Mouse (Mus musculus): ENCODE data around the gene Tnfrsf13c. TPM values are rescaled to one million over a fixed set of nuclear protein-coding genes. Genes with fewer than 3 reads are reported as not detected.

The Tnfrsf13c gene
- polyA plus RNA-seq (2014; fragmentation: Nextera tagmentation; extraction: Ambion mirVana) = 0.16 and 0.56 TPM in 2 replicates

GRCm38 (mm10) chr15:82223657-82224601 lies at the start of gene Tnfrsf13c:
TSS of gene Tnfrsf13c (minus strand) at chr15:82224369.
- ATAC-seq (replicated peaks; ENCODE audit: low FRiP score) (peak; percentile 58; the same call in 1 of the 2 replicates), DNase-seq (ENCODE audit: low spot score) (no peak)
- H3K36me3 ChIP-seq (ENCODE audit: control insufficient read depth, insufficient read depth, low read length) = no peaks in the 10 kb centered on the region
- H3K4me2 ChIP-seq = peak within 1 kb of the TSS; percentile 75
- H3K27ac ChIP-seq (ENCODE audit: low read depth, low read length) = no peak within 1 kb of the TSS
- H3K4me3 ChIP-seq (ENCODE audit: low read depth, low read length) = peak within 1 kb of the TSS; percentile 42
- H3K9me3 ChIP-seq (ENCODE audit: control insufficient read depth, low read length) = no peaks in the 10 kb centered on the region
- no peak within 1 kb of the TSS for H3K9ac ChIP-seq (ENCODE audit: low read depth, low read length)
- peaks cover 38% of the 10 kb centered on the region for H3K27me3 ChIP-seq (replicated peaks; ENCODE audit: control insufficient read depth, insufficient read depth, low read length)
- WGBS = 2% methylated on average over 40 of the region's 44 CpGs
- H3K4me1 ChIP-seq (replicated peaks; ENCODE audit: control insufficient read depth, insufficient read depth, low read length) = peaks cover 6% of the 10 kb centered on the region

GRCm38 (mm10) chr15:82272295-82272694 lies 48.1 kb upstream of the Tnfrsf13c start:
- H3K36me3 ChIP-seq (ENCODE audit: control insufficient read depth, insufficient read depth, low read length) = no peaks in the 10 kb centered on the region
- H3K27me3 ChIP-seq (replicated peaks; ENCODE audit: control insufficient read depth, insufficient read depth, low read length) = peaks cover 55% of the 10 kb centered on the region
- no peak overlapping the region for H3K4me3 ChIP-seq (ENCODE audit: low read depth, low read length)
- no peak overlapping the region for H3K9ac ChIP-seq (ENCODE audit: low read depth, low read length)
- no peak for ATAC-seq (replicated peaks; ENCODE audit: low FRiP score)
- H3K4me2 ChIP-seq = no peak overlapping the region
- no peak overlapping the region for H3K27ac ChIP-seq (ENCODE audit: low read depth, low read length)
- no peaks in the 10 kb centered on the region for H3K9me3 ChIP-seq (ENCODE audit: control insufficient read depth, low read length)
- WGBS = 80% methylated on average over 6 of the region's 6 CpGs
- H3K4me1 ChIP-seq (replicated peaks; ENCODE audit: control insufficient read depth, insufficient read depth, low read length) = peaks cover 7% of the 10 kb centered on the region; the same call in 1 of the 2 replicates
- no peak for DNase-seq (ENCODE audit: low spot score)

GRCm38 (mm10) chr15:82271201-82271600 lies 47.0 kb upstream of the Tnfrsf13c start:
- no peaks in the 10 kb centered on the region for H3K9me3 ChIP-seq (ENCODE audit: control insufficient read depth, low read length)
- DNase-seq (ENCODE audit: low spot score) = peak; percentile 53
- H3K4me2 ChIP-seq = no peak overlapping the region
- H3K4me3 ChIP-seq (ENCODE audit: low read depth, low read length) = no peak overlapping the region
- 5% methylated on average over 5 of the region's 5 CpGs for WGBS
- no peak overlapping the region for H3K9ac ChIP-seq (ENCODE audit: low read depth, low read length)
- peaks cover 7% of the 10 kb centered on the region; the same call in 1 of the 2 replicates for H3K4me1 ChIP-seq (replicated peaks; ENCODE audit: control insufficient read depth, insufficient read depth, low read length)
- H3K27me3 ChIP-seq (replicated peaks; ENCODE audit: control insufficient read depth, insufficient read depth, low read length) = peaks cover 47% of the 10 kb centered on the region
- no peaks in the 10 kb centered on the region for H3K36me3 ChIP-seq (ENCODE audit: control insufficient read depth, insufficient read depth, low read length)
- ATAC-seq (replicated peaks; ENCODE audit: low FRiP score) = peak; percentile 54; the same call in 1 of the 2 replicates
- no peak overlapping the region for H3K27ac ChIP-seq (ENCODE audit: low read depth, low read length)

- H3K4me3 ChIP-seq (ENCODE audit: low read depth, low read length) = no peak overlapping the region
- H3K9me3 ChIP-seq (ENCODE audit: control insufficient read depth, low read length) = no peaks in the 10 kb centered on the region
- peaks cover 23% of the 10 kb centered on the region for H3K27me3 ChIP-seq (replicated peaks; ENCODE audit: control insufficient read depth, insufficient read depth, low read length)
- no peaks in the 10 kb centered on the region for H3K4me1 ChIP-seq (replicated peaks; ENCODE audit: control insufficient read depth, insufficient read depth, low read length)
- no peaks in the 10 kb centered on the region for H3K36me3 ChIP-seq (ENCODE audit: control insufficient read depth, insufficient read depth, low read length)
- whole genome bisulfite sequencing = 76% methylated on average over 9 of the region's 9 CpGs
- ATAC-seq (replicated peaks; ENCODE audit: low FRiP score) = no peak
- no peak overlapping the region for H3K27ac ChIP-seq (ENCODE audit: low read depth, low read length)
- no peak overlapping the region for H3K9ac ChIP-seq (ENCODE audit: low read depth, low read length)
- H3K4me2 ChIP-seq = no peak overlapping the region
- DNase-seq (ENCODE audit: low spot score) = no peak
Measured at GRCm38 (mm10) chr15:82268783-82269182, 44.6 kb upstream of the Tnfrsf13c start.

GRCm38 (mm10) chr15:82268185-82268584 lies 44.0 kb upstream of the Tnfrsf13c start:
- ATAC-seq (replicated peaks; ENCODE audit: low FRiP score) (no peak), DNase-seq (ENCODE audit: low spot score) (no peak)
- no peak overlapping the region for H3K4me3 ChIP-seq (ENCODE audit: low read depth, low read length)
- no peak overlapping the region for H3K9ac ChIP-seq (ENCODE audit: low read depth, low read length)
- no peaks in the 10 kb centered on the region for H3K36me3 ChIP-seq (ENCODE audit: control insufficient read depth, insufficient read depth, low read length)
- 39% methylated on average over 3 of the region's 3 CpGs for WGBS
- H3K4me1 ChIP-seq (replicated peaks; ENCODE audit: control insufficient read depth, insufficient read depth, low read length) = no peaks in the 10 kb centered on the region
- no peaks in the 10 kb centered on the region for H3K9me3 ChIP-seq (ENCODE audit: control insufficient read depth, low read length)
- H3K27ac ChIP-seq (ENCODE audit: low read depth, low read length) = no peak overlapping the region
- peaks cover 17% of the 10 kb centered on the region for H3K27me3 ChIP-seq (replicated peaks; ENCODE audit: control insufficient read depth, insufficient read depth, low read length)
- no peak overlapping the region for H3K4me2 ChIP-seq

- DNase-seq (ENCODE audit: low spot score) = no peak
- Histone ChIP-seq H3K4me1 (replicated peaks; ENCODE audit: control insufficient read depth, insufficient read depth, low read length) (no peaks in the 10 kb centered on the region), H3K27ac (ENCODE audit: low read depth, low read length) (no peak overlapping the region), H3K9ac (ENCODE audit: low read depth, low read length) (no peak overlapping the region), H3K4me2 (no peak overlapping the region), H3K4me3 (ENCODE audit: low read depth, low read length) (no peak overlapping the region), H3K36me3 (ENCODE audit: control insufficient read depth, insufficient read depth, low read length) (no peaks in the 10 kb centered on the region), H3K27me3 (replicated peaks; ENCODE audit: control insufficient read depth, insufficient read depth, low read length) (peaks cover 2% of the 10 kb centered on the region), H3K9me3 (ENCODE audit: control insufficient read depth, low read length) (no peaks in the 10 kb centered on the region)
- 19% methylated on average over 6 of the region's 6 CpGs for WGBS
- no peak for ATAC-seq (replicated peaks; ENCODE audit: low FRiP score)
Measured at GRCm38 (mm10) chr15:82266356-82266755, 42.2 kb upstream of the Tnfrsf13c start.

- DNase-seq (ENCODE audit: low spot score) = peak; percentile 68
- Histone ChIP-seq H3K4me1 (replicated peaks; ENCODE audit: control insufficient read depth, insufficient read depth, low read length) (no peaks in the 10 kb centered on the region), H3K4me2 (no peak overlapping the region), H3K9ac (ENCODE audit: low read depth, low read length) (no peak overlapping the region), H3K36me3 (ENCODE audit: control insufficient read depth, insufficient read depth, low read length) (no peaks in the 10 kb centered on the region), H3K27me3 (replicated peaks; ENCODE audit: control insufficient read depth, insufficient read depth, low read length) (peaks cover 18% of the 10 kb centered on the region), H3K4me3 (ENCODE audit: low read depth, low read length) (no peak overlapping the region), H3K9me3 (ENCODE audit: control insufficient read depth, low read length) (no peaks in the 10 kb centered on the region), H3K27ac (ENCODE audit: low read depth, low read length) (no peak overlapping the region)
- WGBS = 10% methylated on average over 16 of the region's 16 CpGs
- no peak for ATAC-seq (replicated peaks; ENCODE audit: low FRiP score)
Measured at GRCm38 (mm10) chr15:82259510-82259909, 35.3 kb upstream of the Tnfrsf13c start.

GRCm38 (mm10) chr15:82255944-82256383 lies 31.8 kb upstream of the Tnfrsf13c start:
- no peak overlapping the region for H3K4me2 ChIP-seq
- WGBS = 37% methylated on average over 10 of the region's 10 CpGs
- DNase-seq (ENCODE audit: low spot score) = no peak
- H3K27me3 ChIP-seq (replicated peaks; ENCODE audit: control insufficient read depth, insufficient read depth, low read length) = peaks cover 18% of the 10 kb centered on the region
- no peaks in the 10 kb centered on the region for H3K4me1 ChIP-seq (replicated peaks; ENCODE audit: control insufficient read depth, insufficient read depth, low read length)
- no peaks in the 10 kb centered on the region for H3K36me3 ChIP-seq (ENCODE audit: control insufficient read depth, insufficient read depth, low read length)
- H3K27ac ChIP-seq (ENCODE audit: low read depth, low read length) = no peak overlapping the region
- H3K9ac ChIP-seq (ENCODE audit: low read depth, low read length) = no peak overlapping the region
- no peak for ATAC-seq (replicated peaks; ENCODE audit: low FRiP score)
- H3K9me3 ChIP-seq (ENCODE audit: control insufficient read depth, low read length) = no peaks in the 10 kb centered on the region
- no peak overlapping the region for H3K4me3 ChIP-seq (ENCODE audit: low read depth, low read length)
